Mouse (Mus musculus): Measurements from ENCODE around the gene Nup43.

GRCm38 (mm10) chr10:7619821-7620241, 47.5 kb upstream of the Nup43 start:
- TF ChIP-seq CTCF (IDR thresholded peaks at IDR 0.05; ENCODE audit: extremely low read depth, insufficient read depth, low read length) (no peak), POLR2A (IDR thresholded peaks at IDR 0.05; ENCODE audit: extremely low read depth, insufficient read depth, low read length) (no peak)
